Mouse (Mus musculus) heart, adult 18-20 months (tissue): Measurements from ENCODE around the gene Hck. TPM values are rescaled to one million over a fixed set of nuclear protein-coding genes. Genes with fewer than 3 reads are reported as not detected.

ENCODE experiments used
- total RNA-seq, 2 experiments: library from RNA; stranded (reverse); gene quantifications; 2 replicates each; pipeline ENCODE4 v1.2.3; 2021

Hck gene
- total RNA-seq, 2 experiments from 2014 or later, result 1.3 to 1.9 TPM

Other genes starting within 250 kb of the Hck start
- gene Mylk2, start 197.1 kb upstream of the Hck start, total RNA-seq, result under 1 TPM in 1 of 2 experiments, not detected in 1; 0.13 TPM
- 1 to 10 TPM; 2.2 to 2.6 TPM for gene Foxs1, start 175.3 kb upstream of the Hck start, total RNA-seq
- not detected for gene Dusp15, start 156.8 kb upstream of the Hck start, total RNA-seq
- gene Ttll9, start 146.0 kb upstream of the Hck start, total RNA-seq, result not detected
- 100 to 1,000 TPM; 136 to 152 TPM for gene Pdrg1, start 93.0 kb upstream of the Hck start, total RNA-seq
- gene Xkr7, start 76.6 kb upstream of the Hck start, total RNA-seq, result not detected
- 10 to 100 TPM; 12.6 to 15.5 TPM for gene Ccm2l, start 42.5 kb upstream of the Hck start, total RNA-seq
- 10 to 100 TPM; 36.6 to 44.4 TPM for gene Tm9sf4, start 52.8 kb downstream of the Hck start, total RNA-seq
- gene Tspyl3, start 117.0 kb downstream of the Hck start, total RNA-seq, result 1 to 10 TPM in 1 of 2 experiments, under 1 TPM in 1; 0.77 to 1.2 TPM
- 1 to 10 TPM; 3.3 to 4.2 TPM for gene Plagl2, start 133.0 kb downstream of the Hck start, total RNA-seq
- 10 to 100 TPM; 13.6 to 13.9 TPM for gene Pofut1, start 133.1 kb downstream of the Hck start, total RNA-seq
- 1 to 10 TPM; 7.6 to 8.1 TPM for gene Kif3b, start 182.9 kb downstream of the Hck start, total RNA-seq
- 10 to 100 TPM; 17.1 to 17.3 TPM for gene Asxl1, start 237.4 kb downstream of the Hck start, total RNA-seq